Mouse (Mus musculus) urinary bladder, postnatal 36 days (tissue): ENCODE measurements around the gene Plk4.
A peak's percentile ranks its signal among the peaks of the same experiment; 100 is the strongest.
"Not testable (repeated sequence)": the region's sequence is repeated elsewhere in the genome, so short reads cannot be mapped to it uniquely, and the experiment has no call there.

Experiments used
- DNase-seq, 2 experiments: peaks; one replicate each; pipeline ENCODE4 v3.0.0; 2022; ENCODE audit warnings: low spot score in 2 of 2, mixed read lengths in 1 of 2

Plk4 gene

GRCm38 (mm10) chr3:40799530-40800372 lies at the start of gene Plk4:
Gene Plk4 (plus strand): TSS chr3:40800019.
- peak; percentile 92 to 96 for DNase-seq

GRCm38 (mm10) chr3:40760746-40761145 lies 39.1 kb upstream of the Plk4 start:
- no peak for DNase-seq

GRCm38 (mm10) chr3:40761312-40761711 lies 38.5 kb upstream of the Plk4 start:
- no peak for DNase-seq

GRCm38 (mm10) chr3:40793783-40794182 lies 6.0 kb upstream of the Plk4 start:
- DNase-seq: no peak

GRCm38 (mm10) chr3:40798054-40798453 lies 1.8 kb upstream of the Plk4 start:
- DNase-seq: no peak

- peak; percentile 22 to 29 for DNase-seq
Measured at GRCm38 (mm10) chr3:40798500-40798899, 1.3 kb upstream of the Plk4 start.

- DNase-seq: peak in 1 of 2 experiments; percentile 25
Measured at GRCm38 (mm10) chr3:40800373-40800823, 579 bp downstream of the Plk4 start.

- no peak for DNase-seq
Measured at GRCm38 (mm10) chr3:40806871-40807270, 7.1 kb downstream of the Plk4 start.

GRCm38 (mm10) chr3:40808686-40809085 lies 8.9 kb downstream of the Plk4 start:
- peak in 1 of 2 experiments; percentile 5 for DNase-seq

- no peak for DNase-seq
Measured at GRCm38 (mm10) chr3:40809894-40810293, 10.1 kb downstream of the Plk4 start.

- no peak for DNase-seq
Measured at GRCm38 (mm10) chr3:40813275-40813674, 13.5 kb downstream of the Plk4 start.

- DNase-seq: peak in 1 of 2 experiments; percentile 8
Measured at GRCm38 (mm10) chr3:40845521-40845920, 45.7 kb downstream of the Plk4 start.

GRCm38 (mm10) chr3:40846473-40846956 lies 46.7 kb downstream of the Plk4 start, which contains the start of gene Mfsd8:
Gene Mfsd8 (minus strand): TSS chr3:40846886.
- DNase-seq: peak; percentile 85 to 95

GRCm38 (mm10) chr3:40846957-40847017 lies 47.0 kb downstream of the Plk4 start, which contains the start of gene Abhd18:
Gene Abhd18 (plus strand): TSS chr3:40846970.
- not testable (repeated sequence) for DNase-seq

- peak; percentile 29 to 38 for DNase-seq
Measured at GRCm38 (mm10) chr3:40847018-40847417, 47.2 kb downstream of the Plk4 start.

GRCm38 (mm10) chr3:40847936-40848335 lies 48.1 kb downstream of the Plk4 start:
- not testable (repeated sequence) for DNase-seq

GRCm38 (mm10) chr3:40853123-40853738 lies 53.4 kb downstream of the Plk4 start:
- DNase-seq: not testable (repeated sequence)
